Mouse (Mus musculus) cerebellum, adult 2 months (tissue): ENCODE measurements at regions not wholly inside any gene's neighbourhood (a gene's known extent, or its start where the extent isn't known, plus 50 kb on each side); places are given as distances from the start of the nearest gene placed in this dataset.

ENCODE experiments used
- DNase-seq, 2 experiments: peaks; one replicate each; pipeline ENCODE4 v3.0.0; 2021
- H3K27ac ChIP-seq: fragments of 200-500 bp; 2 replicates; pipeline ENCODE4 v1.5.1; 2012; ENCODE audit warnings: low read length, control low read depth, inconsistent platforms; ENCODE audit not compliant: insufficient read depth
- H3K27me3 ChIP-seq: fragments of 200-500 bp; 2 replicates; pipeline ENCODE4 v1.6.1; 2012; ENCODE audit warnings: inconsistent platforms, mild to moderate bottlenecking, low read length, moderate library complexity; ENCODE audit not compliant: control insufficient read depth, insufficient read depth
- H3K4me1 ChIP-seq: fragments of 200-500 bp; 2 replicates; pipeline ENCODE4 v1.6.1; 2011; ENCODE audit warnings: low read length; ENCODE audit not compliant: control insufficient read depth, insufficient read depth
- H3K4me3 ChIP-seq: fragments of 200-500 bp; replicated peaks from 2 replicates; pipeline ENCODE3; 2011; ENCODE audit warnings: mild to moderate bottlenecking, low read depth, low read length, control low read depth; ENCODE audit not compliant: insufficient read depth
- CTCF ChIP-seq: fragments of 200-500 bp; IDR thresholded peaks from 2 replicates; pipeline ENCODE4 v1.5.1; 2011; ENCODE audit warnings: low read depth, mild to moderate bottlenecking, control low read depth, low read length, moderate library complexity, borderline replicate concordance; ENCODE audit not compliant: insufficient read depth
- POLR2A ChIP-seq: fragments of 200-500 bp; IDR thresholded peaks from 2 replicates; pipeline ENCODE4 v1.6.1; 2011; ENCODE audit warnings: low read length, control low read depth, borderline replicate concordance; ENCODE audit not compliant: insufficient read depth
- WGBS: fragments of 180-500 bp; shearing (Covaris S2); methylation state at CpG from one replicate; pipeline ENCODE4 v1.1.7; 2018; 5-methylcytosine and 5-hydroxymethylcytosine counted together

DNA sequence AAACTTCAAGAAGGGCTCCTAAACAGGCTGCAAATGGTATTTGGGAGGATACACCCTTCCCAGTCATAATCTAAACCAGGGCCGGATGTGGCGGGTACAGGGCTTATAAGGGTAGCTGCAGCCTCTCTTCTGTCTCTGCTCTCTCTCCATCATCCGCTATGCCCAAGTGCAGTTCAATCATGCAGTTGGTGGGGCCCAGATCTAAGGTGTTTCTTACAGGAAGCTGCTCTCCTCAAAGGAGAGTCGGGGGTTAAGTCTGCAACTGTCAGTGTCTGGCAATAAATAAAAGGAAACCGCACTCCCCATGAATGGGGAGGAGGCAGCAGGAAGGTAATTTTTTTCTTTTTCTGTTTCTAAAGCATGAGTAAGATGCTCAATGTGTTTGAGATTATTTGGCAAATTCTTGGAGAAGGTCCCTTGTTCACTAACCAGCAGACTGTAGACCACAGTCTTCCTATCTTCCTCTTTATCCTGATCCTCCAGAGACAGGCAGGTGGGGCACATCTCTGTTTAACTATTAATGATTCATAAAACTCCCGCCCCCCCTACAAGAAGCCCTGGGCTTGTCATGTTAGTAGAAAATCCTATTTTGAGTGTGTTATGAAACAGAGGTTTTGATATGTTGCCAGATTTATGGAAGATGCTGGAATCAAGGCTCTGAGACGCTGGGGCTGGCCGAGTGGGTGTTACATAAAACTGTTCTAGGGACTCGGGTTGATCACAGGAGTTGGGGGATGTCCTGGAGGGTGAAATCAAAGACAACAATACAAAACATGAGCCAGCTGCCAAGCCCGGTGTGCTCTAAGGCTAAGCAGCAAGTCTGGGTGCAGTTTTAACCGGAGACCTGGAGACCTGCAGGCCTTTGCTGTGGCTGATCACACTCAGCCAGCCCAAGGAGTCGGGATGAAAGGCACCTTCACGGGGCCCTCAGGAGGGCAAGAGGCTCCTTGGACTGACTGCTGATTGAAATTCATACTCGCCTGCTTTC, 69.3 kb upstream of the Irf2bp2 start:
- Histone ChIP-seq H3K27ac (no peak overlapping the region; the same call in 1 of the 2 replicates), H3K27me3 (no peaks in the 10 kb centered on the region), H3K4me1 (peaks cover 35% of the 10 kb centered on the region), H3K4me3 (no peak overlapping the region)
- DNase-seq, result peak in 1 of 2 experiments; percentile 36
- TF ChIP-seq POLR2A (no peak), CTCF (no peak)
- 78% methylated on average over 14 of the region's 14 CpGs for WGBS

DNA sequence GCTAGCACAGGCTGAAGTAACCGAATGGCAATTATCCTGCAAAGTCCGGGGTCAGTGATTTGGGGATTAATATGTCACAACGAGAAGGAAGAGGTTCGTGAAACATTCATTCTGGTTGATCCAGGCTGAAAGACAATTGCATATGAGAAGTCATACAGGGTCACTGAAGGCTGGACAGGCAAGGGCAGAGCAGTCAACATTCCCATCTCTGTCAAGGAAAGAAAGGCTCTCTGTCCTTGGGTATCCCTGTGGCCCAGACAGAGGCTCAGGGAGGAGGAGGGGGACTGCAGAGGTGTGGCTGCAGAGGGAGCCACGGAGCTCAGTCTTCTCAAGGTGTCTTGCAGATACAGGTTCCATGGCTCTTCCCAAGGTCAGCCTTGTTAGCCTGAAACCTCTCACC, 68.4 kb upstream of the Irf2bp2 start:
- WGBS, result 77% methylated on average over 5 of the region's 5 CpGs
- TF ChIP-seq CTCF, result no peak
- no peak for TF ChIP-seq POLR2A
- DNase-seq, result no peak
- H3K4me1 ChIP-seq, result peaks cover 26% of the 10 kb centered on the region
- H3K27ac ChIP-seq, result no peak overlapping the region
- no peaks in the 10 kb centered on the region for H3K27me3 ChIP-seq
- H3K4me3 ChIP-seq, result no peak overlapping the region

GRCm38 (mm10) chr8:126661511-126662142, 67.8 kb upstream of the Irf2bp2 start:
- Histone ChIP-seq H3K27ac (no peak overlapping the region), H3K27me3 (no peaks in the 10 kb centered on the region), H3K4me1 (peaks cover 21% of the 10 kb centered on the region), H3K4me3 (no peak overlapping the region)
- peak; percentile 57 to 69 for DNase-seq
- no peak for TF ChIP-seq POLR2A
- no peak for TF ChIP-seq CTCF
- WGBS, result 49% methylated on average over 14 of the region's 14 CpGs

DNA sequence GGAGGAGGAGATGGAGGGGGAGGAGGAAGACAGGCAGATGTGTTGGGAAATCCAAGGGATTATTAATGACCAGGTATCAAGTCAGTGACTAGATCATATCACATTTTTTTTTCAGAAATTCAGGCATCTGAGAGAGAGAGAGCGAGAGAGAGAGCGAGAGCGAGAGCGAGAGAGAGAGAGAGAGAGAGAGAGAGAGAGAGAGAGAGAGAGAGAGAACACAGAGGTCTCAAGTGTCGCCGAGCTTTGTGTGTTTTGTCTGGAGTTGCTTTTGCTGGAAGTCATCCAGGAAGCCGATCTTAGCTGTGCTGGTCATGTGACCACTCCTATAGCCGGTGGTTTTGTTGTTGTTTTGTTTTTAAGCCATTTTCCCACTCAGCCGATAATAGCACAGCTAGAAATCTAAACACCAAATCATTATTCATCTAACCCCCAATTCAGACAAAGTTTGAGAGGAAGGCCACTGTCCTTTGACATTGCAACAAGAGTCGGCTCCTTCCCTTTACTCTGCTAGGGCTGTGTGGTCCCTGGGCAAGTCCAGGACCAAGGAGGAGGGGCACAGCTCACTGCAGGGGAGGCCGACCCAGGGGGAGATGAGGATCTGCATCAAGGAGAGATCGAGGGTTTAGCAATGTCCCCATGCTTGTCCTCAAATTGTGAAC, 67.0 kb upstream of the Irf2bp2 start:
- peak in 1 of 2 experiments; percentile 40 for DNase-seq
- Histone ChIP-seq H3K27me3 (no peaks in the 10 kb centered on the region), H3K27ac (no peak overlapping the region), H3K4me3 (no peak overlapping the region), H3K4me1 (peaks cover 21% of the 10 kb centered on the region)
- no peak for TF ChIP-seq CTCF
- no peak for TF ChIP-seq POLR2A
- WGBS, result 42% methylated on average over 12 of the region's 12 CpGs

GRCm38 (mm10) chr8:126659691-126660657, 66.2 kb upstream of the Irf2bp2 start:
- Histone ChIP-seq H3K27me3 (no peaks in the 10 kb centered on the region), H3K27ac (no peak overlapping the region), H3K4me1 (peaks cover 16% of the 10 kb centered on the region), H3K4me3 (no peak overlapping the region)
- 83% methylated on average over 12 of the region's 12 CpGs for WGBS
- no peak for DNase-seq
- TF ChIP-seq CTCF, result no peak

DNA sequence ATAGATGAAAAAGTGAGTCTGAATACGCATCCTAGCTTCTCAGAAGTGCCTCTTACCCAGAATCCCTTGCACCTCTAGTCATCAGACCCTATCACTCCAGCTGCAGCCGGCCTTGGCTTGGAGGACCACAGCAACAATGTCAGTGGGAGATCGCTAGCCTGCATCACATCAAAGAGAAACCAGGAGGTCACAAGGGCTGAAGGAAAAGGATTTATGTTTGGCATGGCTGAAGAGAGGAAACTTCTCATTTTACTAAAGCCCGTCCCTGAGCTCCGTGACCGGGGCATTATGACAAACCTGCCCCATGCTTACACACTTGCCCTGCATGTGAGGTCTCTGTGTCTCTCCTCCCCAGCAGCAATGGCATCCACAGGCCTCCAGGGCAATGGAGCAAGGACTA, 63.8 kb upstream of the Irf2bp2 start:
- no peak overlapping the region for H3K4me3 ChIP-seq
- WGBS, result 93% methylated on average over 6 of the region's 6 CpGs
- TF ChIP-seq CTCF (no peak), POLR2A (no peak)
- no peaks in the 10 kb centered on the region for H3K27me3 ChIP-seq
- H3K27ac ChIP-seq, result no peak overlapping the region
- peaks cover 13% of the 10 kb centered on the region for H3K4me1 ChIP-seq
- no peak for DNase-seq
